Mouse (Mus musculus) lung, adult 2 months (tissue): ENCODE data around the gene Gm38431.

Source experiments
- CTCF ChIP-seq: fragments of 200-500 bp; IDR thresholded peaks from 2 replicates; pipeline ENCODE4 v1.5.1; 2011; ENCODE audit warnings: mild to moderate bottlenecking, low read length, control low read depth; ENCODE audit not compliant: insufficient read depth
- POLR2A ChIP-seq: fragments of 200-500 bp; IDR thresholded peaks from 2 replicates; pipeline ENCODE4 v1.6.1; 2011; ENCODE audit warnings: low read depth, mild to moderate bottlenecking, control low read depth, low read length, borderline replicate concordance; ENCODE audit errors: extremely low read depth

DNA sequence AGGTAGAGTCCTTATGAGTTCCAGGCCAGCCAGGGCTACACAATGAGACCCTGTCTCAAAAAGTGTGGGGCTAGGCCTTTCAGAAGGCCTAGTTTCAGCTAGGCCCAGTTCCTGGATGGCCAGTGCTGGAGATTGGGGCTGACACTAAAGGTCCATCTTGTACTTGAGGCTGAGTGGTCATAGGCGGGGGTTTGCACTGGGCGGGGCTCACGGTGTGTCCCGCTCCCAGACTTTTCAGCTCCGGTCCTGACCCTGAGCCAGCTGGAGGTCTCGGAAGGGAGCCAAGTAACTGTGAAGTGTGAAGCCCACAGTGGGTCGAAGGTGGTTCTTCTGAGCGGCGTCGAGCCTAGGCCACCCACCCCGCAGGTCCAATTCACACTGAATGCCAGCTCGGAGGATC, 64.9 kb downstream of the Gm38431 start:
- TF ChIP-seq CTCF (no peak), POLR2A (no peak)
